Mouse (Mus musculus): Measurements from ENCODE around the gene Rnf38.

Rnf38 gene

DNA sequence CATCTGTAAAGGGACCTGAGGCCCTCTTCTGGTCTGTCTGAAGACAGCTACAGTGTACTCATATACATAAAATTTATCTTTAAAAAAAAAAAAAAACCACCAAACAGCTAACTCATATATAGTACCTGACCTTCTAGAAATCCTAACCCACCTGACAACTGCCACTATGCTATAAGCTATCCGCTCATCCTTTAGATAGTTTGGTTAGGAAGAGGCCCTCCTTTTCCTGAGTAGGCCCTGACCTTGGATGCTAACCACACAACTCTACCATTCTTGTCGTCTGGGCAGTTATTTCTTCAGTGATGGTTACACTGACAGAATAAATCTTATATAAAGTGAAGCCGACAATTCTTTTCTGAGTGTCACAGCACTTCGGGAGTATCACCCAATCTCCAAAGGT lies 80.7 kb downstream of the Rnf38 start:
- in situ Hi-C loops (cut with MboI; ENCODE audit: low sequenced_read_pairs): no loop called here

DNA sequence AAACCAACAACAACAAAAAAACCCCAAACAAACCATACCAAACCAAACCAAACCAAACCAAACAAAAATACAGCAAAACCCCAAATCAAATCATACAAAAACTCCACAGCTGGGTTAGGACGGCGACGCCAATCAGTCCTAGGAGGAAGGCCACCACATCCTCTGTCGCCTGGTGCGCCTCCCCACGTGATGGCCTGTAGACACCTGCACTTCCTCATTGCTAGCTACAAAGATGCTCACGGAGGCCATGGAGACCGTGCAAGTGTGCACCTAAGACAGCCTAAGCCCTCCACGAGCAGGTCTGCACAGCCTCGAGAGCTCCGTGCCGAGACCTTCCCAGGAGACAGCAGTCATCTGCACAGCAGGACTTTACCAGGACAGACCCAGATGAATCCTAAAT lies 106.8 kb downstream of the Rnf38 start:
- in situ Hi-C loops (cut with MboI; ENCODE audit: low sequenced_read_pairs): no loop called here

- in situ Hi-C loops (cut with MboI; ENCODE audit: low sequenced_read_pairs): loop anchor here (5.0 kb wide), 1 partner anchor 52 kb away; no protein-coding TSS in a partner anchor
These were observed 114.0 kb downstream of the Rnf38 start for GRCm38 (mm10) chr4:44119410-44120201.

- in situ Hi-C loops (cut with MboI; ENCODE audit: low sequenced_read_pairs): loop anchor here (5.0 kb wide), 1 partner anchor 48 kb away; no protein-coding TSS in a partner anchor
These were observed 118.5 kb downstream of the Rnf38 start for GRCm38 (mm10) chr4:44115046-44115445.

GRCm38 (mm10) chr4:44113393-44114138 lies 120.0 kb downstream of the Rnf38 start:
- in situ Hi-C loops (cut with MboI; ENCODE audit: low sequenced_read_pairs): no loop called here

DNA sequence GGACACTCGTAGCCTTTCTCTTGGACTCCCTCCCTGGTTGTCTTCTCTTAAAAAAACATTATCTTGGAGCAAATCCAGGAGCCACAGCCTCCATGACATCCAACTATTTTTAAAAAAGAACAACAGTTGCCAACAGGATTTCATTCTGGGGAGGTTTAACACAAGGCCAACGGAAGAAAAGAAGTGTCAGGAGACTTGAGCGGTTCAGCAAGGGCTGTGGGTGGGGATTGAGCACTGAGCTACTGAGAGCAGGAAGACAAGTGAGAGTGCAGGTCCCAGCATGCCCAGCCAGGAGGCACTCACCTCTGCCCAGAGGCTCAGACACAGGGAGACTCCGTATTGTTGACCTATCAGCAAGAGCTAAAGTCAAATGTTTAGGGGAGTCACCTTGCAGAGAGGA lies 120.8 kb downstream of the Rnf38 start:
- in situ Hi-C loops (cut with MboI; ENCODE audit: low sequenced_read_pairs): no loop called here

- in situ Hi-C loops (cut with MboI; ENCODE audit: low sequenced_read_pairs): no loop called here
These were observed 122.8 kb downstream of the Rnf38 start for GRCm38 (mm10) chr4:44110771-44111170.

GRCm38 (mm10) chr4:44108297-44108696 lies 125.3 kb downstream of the Rnf38 start:
- in situ Hi-C loops (cut with MboI; ENCODE audit: low sequenced_read_pairs): no loop called here

GRCm38 (mm10) chr4:44107339-44107738 lies 126.2 kb downstream of the Rnf38 start:
- in situ Hi-C loops (cut with MboI; ENCODE audit: low sequenced_read_pairs): no loop called here

DNA sequence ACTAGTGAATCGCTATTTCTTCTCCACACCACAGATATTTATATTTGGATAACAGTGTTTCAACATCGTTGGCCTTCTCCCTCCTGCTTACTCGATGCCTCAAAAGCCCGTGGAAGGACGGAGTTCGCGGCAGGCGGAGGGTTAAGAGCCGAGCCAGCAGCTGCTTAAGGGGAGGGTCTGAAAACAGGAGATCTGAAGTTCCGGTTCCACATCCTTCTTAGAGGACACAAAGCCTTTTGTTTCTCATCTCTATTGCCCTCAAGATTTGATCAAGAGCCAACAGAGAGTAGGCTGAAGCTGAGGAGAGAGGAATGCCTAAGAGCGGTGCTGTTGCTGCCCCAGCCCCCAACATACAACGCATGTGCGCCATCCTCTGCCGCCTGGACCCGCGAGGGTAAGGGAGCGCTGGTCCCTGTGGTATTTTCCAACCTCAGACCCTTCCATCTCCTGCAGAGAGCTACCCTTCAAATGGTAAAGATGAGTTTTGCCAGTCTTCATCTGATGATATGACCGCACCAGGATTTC lies 127.2 kb downstream of the Rnf38 start:
- in situ Hi-C loops (cut with MboI; ENCODE audit: low sequenced_read_pairs): no loop called here

DNA sequence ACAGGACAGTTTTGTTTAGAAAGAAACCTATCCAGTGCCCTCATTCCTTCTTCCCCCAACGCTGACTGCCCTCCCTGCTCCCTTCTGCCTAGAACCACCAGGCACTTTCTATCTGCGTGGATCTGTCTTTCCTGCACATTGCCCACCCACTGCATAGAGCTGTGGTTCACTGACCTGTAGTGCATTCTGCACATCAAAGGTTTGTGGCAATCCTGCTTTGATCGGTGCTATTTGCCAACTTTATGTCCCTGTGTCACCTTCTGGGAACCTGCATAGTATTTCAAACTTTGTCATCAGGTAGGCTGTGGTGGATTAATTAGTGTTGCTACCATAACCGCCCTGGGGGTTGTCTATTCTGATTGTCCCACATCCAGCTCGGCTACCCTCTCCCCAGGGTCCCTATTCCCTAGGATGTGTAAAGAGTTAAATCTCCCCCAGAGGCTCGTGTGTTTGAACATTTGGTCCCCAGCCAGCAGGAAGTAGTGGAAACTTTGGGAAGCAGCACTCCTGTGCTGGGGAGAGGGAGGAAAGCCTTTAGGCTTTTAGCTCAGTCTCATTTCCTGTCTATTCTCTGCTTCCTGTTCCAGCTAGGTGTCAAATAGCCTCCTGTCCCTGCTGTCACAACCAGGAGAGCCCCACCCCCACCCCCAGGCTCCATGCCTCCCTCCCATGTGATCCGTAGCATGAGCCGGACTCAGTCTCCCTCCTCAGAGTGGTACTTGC lies 129.2 kb downstream of the Rnf38 start:
- in situ Hi-C loops (cut with MboI; ENCODE audit: low sequenced_read_pairs): no loop called here

DNA sequence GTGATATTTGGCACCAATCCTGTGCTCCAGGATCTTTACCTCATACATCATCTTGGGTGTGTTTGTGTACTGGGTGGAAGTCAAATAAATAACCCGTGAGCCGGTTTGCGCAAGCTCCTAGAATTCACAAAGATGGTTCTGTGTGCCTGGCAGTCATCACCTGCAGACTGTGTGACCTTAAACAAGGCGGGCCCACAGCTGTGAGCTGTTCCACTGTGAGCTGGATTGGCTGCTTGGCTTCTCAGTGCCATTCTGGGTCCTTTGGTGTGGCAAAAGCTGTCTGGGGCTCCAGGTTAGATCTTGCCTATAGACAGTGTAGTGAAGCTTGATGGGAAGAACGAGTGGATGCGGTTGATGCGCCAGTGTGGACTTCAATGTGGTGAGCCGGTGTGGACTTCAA lies 130.0 kb downstream of the Rnf38 start:
- in situ Hi-C loops (cut with MboI; ENCODE audit: low sequenced_read_pairs): no loop called here

- in situ Hi-C loops (cut with MboI; ENCODE audit: low sequenced_read_pairs): no loop called here
These were observed 135.8 kb downstream of the Rnf38 start for GRCm38 (mm10) chr4:44097576-44098335.

GRCm38 (mm10) chr4:44094475-44094874 lies 139.1 kb downstream of the Rnf38 start:
- in situ Hi-C loops (cut with MboI; ENCODE audit: low sequenced_read_pairs): no loop called here

- in situ Hi-C loops (cut with MboI; ENCODE audit: low sequenced_read_pairs): no loop called here
These were observed 141.2 kb downstream of the Rnf38 start for GRCm38 (mm10) chr4:44092359-44092758.

GRCm38 (mm10) chr4:44085566-44085965 lies 148.0 kb downstream of the Rnf38 start:
- in situ Hi-C loops (cut with MboI; ENCODE audit: low sequenced_read_pairs): no loop called here

GRCm38 (mm10) chr4:44084602-44085325 lies 148.8 kb downstream of the Rnf38 start:
- in situ Hi-C loops (cut with MboI; ENCODE audit: low sequenced_read_pairs): no loop called here

GRCm38 (mm10) chr4:44083945-44084344 lies 149.6 kb downstream of the Rnf38 start, which contains the start of gene Gne:
Gene Gne, minus strand, starts transcription at chr4:44084177.
- in situ Hi-C loops (cut with MboI; ENCODE audit: low sequenced_read_pairs): no loop called here

GRCm38 (mm10) chr4:44078358-44078933 lies 155.1 kb downstream of the Rnf38 start:
- in situ Hi-C loops (cut with MboI; ENCODE audit: low sequenced_read_pairs): no loop called here
